Mouse (Mus musculus): ENCODE data around the gene Mrtfa.

The Mrtfa gene

GRCm38 (mm10) chr15:81101316-81101715 is 89.2 kb downstream of the Mrtfa start:
- no peak for DNase-seq (ENCODE audit: low read depth)

GRCm38 (mm10) chr15:81099269-81099668 is 91.3 kb downstream of the Mrtfa start:
- no peak for DNase-seq (ENCODE audit: low read depth)

GRCm38 (mm10) chr15:81098689-81099088 is 91.9 kb downstream of the Mrtfa start:
- no peak for DNase-seq (ENCODE audit: low read depth)

GRCm38 (mm10) chr15:81097896-81098295 is 92.7 kb downstream of the Mrtfa start:
- DNase-seq (ENCODE audit: low read depth) = no peak

- no peak for DNase-seq (ENCODE audit: low read depth)
These were observed 93.1 kb downstream of the Mrtfa start for GRCm38 (mm10) chr15:81097456-81097855.

- DNase-seq (ENCODE audit: low read depth) = no peak
These were observed 94.1 kb downstream of the Mrtfa start for GRCm38 (mm10) chr15:81096329-81097055.

- DNase-seq (ENCODE audit: low read depth) = no peak
These were observed 97.5 kb downstream of the Mrtfa start for GRCm38 (mm10) chr15:81093032-81093431.

GRCm38 (mm10) chr15:81091718-81092117 is 98.8 kb downstream of the Mrtfa start:
- no peak for DNase-seq (ENCODE audit: low read depth)

GRCm38 (mm10) chr15:81087529-81087928 is 103.0 kb downstream of the Mrtfa start:
- no peak for DNase-seq (ENCODE audit: low read depth)

- no peak for DNase-seq (ENCODE audit: low read depth)
These were observed 103.7 kb downstream of the Mrtfa start for GRCm38 (mm10) chr15:81086644-81087480.

GRCm38 (mm10) chr15:81083826-81084225 is 106.7 kb downstream of the Mrtfa start:
- no peak for DNase-seq (ENCODE audit: low read depth)

GRCm38 (mm10) chr15:81083281-81083680 is 107.3 kb downstream of the Mrtfa start:
- DNase-seq (ENCODE audit: low read depth) = no peak

GRCm38 (mm10) chr15:81081216-81081615 is 109.3 kb downstream of the Mrtfa start:
- no peak for DNase-seq (ENCODE audit: low read depth)

- no peak for DNase-seq (ENCODE audit: low read depth)
These were observed 110.2 kb downstream of the Mrtfa start for GRCm38 (mm10) chr15:81080405-81080804.

- no peak for DNase-seq (ENCODE audit: low read depth)
These were observed 111.3 kb downstream of the Mrtfa start for GRCm38 (mm10) chr15:81079255-81079654.

- peak; percentile 38 for DNase-seq (ENCODE audit: low read depth)
These were observed 113.0 kb downstream of the Mrtfa start for GRCm38 (mm10) chr15:81077551-81077950.

GRCm38 (mm10) chr15:81074543-81074942 is 116.0 kb downstream of the Mrtfa start:
- DNase-seq (ENCODE audit: low read depth) = no peak

GRCm38 (mm10) chr15:81073751-81074150 is 116.8 kb downstream of the Mrtfa start:
- no peak for DNase-seq (ENCODE audit: low read depth)

GRCm38 (mm10) chr15:81072748-81073147 is 117.8 kb downstream of the Mrtfa start:
- peak; percentile 48 for DNase-seq (ENCODE audit: low read depth)

GRCm38 (mm10) chr15:81070470-81070869 is 120.1 kb downstream of the Mrtfa start:
- DNase-seq (ENCODE audit: low read depth) = no peak

- no peak for DNase-seq (ENCODE audit: low read depth)
These were observed 121.7 kb downstream of the Mrtfa start for GRCm38 (mm10) chr15:81068641-81069381.

GRCm38 (mm10) chr15:81067761-81068160 is 122.8 kb downstream of the Mrtfa start:
- no peak for DNase-seq (ENCODE audit: low read depth)

- DNase-seq (ENCODE audit: low read depth) = no peak
These were observed 123.6 kb downstream of the Mrtfa start for GRCm38 (mm10) chr15:81066976-81067375.

Measured in c-Kit-positive CD71-negative TER-119-negative erythroid progenitor cells, embryonic 14.5 days (primary cell).